Mouse (Mus musculus): ENCODE measurements at regions not wholly inside any gene's neighbourhood (a gene's known extent, or its start where the extent isn't known, plus 50 kb on each side); places are given as distances from the start of the nearest gene placed in this dataset.

- DNase-seq (ENCODE audit: low read depth, low spot score), result no peak
Observed at GRCm38 (mm10) chr6:41126855-41127254, 91.5 kb upstream of the 2210010C04Rik start.

DNA sequence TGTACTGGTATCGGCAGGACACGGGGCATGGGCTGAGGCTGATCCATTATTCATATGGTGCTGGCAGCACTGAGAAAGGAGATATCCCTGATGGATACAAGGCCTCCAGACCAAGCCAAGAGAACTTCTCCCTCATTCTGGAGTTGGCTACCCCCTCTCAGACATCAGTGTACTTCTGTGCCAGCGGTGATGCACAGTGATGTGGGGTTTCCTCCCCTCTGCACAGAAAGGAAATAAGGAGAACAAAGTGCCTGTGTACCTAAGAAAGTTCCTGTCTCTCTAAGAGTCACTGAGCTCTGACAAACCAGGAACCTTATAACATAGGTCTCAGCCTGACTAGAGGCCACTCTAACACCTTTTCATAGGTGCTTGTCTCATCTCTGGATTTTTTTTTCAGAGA, 86.3 kb upstream of the 2210010C04Rik start:
- peak; percentile 52 for DNase-seq (ENCODE audit: low read depth, low spot score)

DNA sequence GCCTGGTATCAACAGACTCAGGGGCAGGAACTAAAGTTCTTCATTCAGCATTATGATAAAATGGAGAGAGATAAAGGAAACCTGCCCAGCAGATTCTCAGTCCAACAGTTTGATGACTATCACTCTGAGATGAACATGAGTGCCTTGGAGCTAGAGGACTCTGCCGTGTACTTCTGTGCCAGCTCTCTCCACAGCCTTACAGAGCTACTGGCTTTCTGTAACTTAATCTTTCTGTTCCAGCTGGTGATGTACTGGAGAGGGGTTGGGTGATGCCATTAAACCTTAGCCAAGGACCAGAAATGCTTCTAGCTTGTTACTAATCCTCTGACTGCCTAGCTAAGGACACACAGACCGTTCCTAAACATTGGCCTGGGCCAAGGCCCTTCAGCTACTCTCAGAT, 83.9 kb upstream of the 2210010C04Rik start:
- peak; percentile 24 for DNase-seq (ENCODE audit: low read depth, low spot score)

DNA sequence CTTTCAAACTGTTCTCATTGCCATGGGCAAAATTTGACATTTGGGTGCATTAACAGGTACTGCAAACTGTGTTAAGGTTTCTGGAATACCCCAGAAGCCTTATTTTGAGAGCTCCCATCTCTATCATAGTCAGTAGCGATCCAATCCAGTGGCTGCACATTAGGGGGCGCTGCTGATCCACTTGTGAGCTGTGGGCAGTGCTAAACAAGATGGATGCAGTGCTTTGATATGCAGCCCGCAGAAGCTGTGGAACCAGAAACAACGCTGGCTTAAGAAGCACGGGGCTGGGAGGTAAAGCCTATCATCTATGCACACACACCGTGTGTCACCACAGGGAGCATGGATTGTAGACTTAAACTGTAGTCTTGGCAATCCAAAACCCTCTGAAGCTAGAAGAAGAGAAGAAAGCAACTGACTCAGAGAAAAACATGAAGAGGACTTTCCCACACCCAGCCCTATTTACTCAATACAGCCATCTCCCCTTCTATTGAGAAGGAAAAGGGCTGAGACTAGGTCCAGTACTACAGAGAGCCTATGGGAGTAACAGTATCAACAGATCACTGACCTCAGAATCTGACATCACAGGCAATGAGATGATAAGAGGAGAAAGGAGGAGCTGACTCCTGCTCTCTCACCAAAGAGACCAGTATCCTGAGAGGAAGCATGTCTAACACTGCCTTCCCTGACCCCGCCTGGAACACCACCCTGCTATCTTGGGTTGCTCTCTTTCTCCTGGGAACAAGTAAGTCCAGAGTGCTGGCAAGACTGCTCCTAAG, 83.1 kb upstream of the 2210010C04Rik start:
- peak; percentile 85 for DNase-seq (ENCODE audit: low read depth, low spot score)

DNA sequence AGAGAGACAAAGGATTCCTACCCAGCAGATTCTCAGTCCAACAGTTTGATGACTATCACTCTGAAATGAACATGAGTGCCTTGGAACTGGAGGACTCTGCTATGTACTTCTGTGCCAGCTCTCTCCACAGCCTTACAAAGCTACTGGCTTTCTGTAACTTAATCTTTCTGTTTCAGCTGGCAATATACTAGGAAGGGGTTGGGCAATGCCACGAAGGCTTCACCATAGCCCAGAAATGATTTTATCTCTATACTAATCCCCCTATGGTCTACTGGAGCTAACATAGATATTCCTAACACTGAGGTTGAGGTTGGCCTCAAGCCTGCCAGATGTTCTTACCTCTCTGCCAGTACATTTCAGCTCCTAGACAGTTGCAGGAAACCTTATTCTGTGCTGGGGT, 78.6 kb upstream of the 2210010C04Rik start:
- no peak for DNase-seq (ENCODE audit: low read depth, low spot score)

DNA sequence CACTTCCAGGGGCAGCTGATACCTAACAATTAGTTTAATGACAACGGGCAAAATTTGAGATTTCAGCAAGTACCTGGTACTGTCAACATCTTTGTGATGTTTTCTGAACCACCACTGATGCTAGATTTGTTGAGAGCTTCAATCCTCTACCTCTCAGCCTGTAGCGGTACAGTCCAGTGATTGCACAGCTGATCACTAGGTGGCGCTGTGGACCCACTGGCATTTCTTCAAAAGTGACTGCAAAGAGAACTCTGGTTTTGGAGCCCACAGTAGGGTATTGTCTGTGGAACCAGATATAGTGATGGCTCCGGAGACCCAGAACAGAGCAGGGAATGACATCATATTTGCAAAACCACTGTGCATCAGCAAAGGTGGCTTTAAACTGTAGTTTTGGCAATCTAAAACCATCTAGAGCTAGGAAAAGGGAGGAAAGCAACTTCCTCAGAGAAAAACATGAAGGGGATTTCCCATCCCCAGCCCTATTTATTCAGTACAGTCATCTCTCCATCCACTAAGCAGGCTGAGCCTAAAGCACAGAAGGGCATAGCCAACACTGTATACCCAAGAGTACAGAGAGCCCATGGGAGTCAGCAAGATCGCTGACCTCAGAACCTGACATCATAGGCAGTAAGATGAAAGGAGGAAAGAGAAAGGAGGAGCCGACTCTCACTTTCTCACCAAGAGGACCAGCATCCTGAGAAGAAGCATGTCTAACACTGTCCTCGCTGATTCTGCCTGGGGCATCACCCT, 77.7 kb upstream of the 2210010C04Rik start:
- peak; percentile 86 for DNase-seq (ENCODE audit: low read depth, low spot score)

DNA sequence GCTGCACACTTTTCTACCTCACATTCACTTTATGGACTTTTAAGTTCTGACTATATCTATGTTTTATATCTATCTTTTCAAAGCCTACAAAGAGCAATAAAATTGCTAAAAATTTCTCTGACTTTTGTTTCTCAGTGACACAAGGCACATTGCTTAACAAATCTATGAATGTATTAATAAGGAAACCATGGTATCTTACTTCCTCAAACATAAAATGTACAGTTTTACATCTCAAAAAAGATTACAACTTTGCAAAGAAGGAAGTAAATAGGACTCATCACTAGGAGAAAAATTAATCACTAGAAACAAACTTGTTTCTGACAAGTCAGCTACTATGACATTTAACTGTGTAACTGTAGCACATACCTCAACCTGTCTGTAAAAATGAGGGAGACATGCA, 76.5 kb upstream of the 2210010C04Rik start:
- DNase-seq (ENCODE audit: low read depth, low spot score), result no peak

GRCm38 (mm10) chr6:41108897-41109296, 73.6 kb upstream of the 2210010C04Rik start:
- peak; percentile 66 for DNase-seq (ENCODE audit: low read depth, low spot score)

- peak; percentile 61 for DNase-seq (ENCODE audit: low read depth, low spot score)
Observed at GRCm38 (mm10) chr6:41103689-41104400, 68.5 kb upstream of the 2210010C04Rik start.

- no peak for DNase-seq (ENCODE audit: low read depth, low spot score)
Observed at GRCm38 (mm10) chr6:41101997-41102396, 66.7 kb upstream of the 2210010C04Rik start.

DNA sequence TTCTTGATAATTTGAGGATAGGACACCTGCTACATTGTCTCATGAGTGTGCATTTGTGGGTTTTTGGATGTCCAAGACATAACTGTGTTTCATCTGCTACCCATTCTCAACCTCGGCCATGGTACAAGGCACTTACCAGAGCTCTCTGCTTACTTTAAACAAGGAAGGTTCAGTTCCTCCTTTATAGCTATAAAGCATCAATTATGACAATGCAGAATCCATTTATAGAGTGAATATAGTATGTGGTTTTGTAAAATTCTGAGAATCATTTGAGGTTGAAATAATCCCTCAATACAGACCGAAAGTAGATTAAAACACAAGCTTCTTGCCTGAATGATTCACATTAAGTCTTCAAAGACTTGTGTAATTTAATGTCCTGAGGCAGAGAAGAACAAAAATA, 64.9 kb upstream of the 2210010C04Rik start:
- no peak for DNase-seq (ENCODE audit: low read depth, low spot score)

GRCm38 (mm10) chr6:41091177-41091829, 56.0 kb upstream of the 2210010C04Rik start:
- peak; percentile 21 for DNase-seq (ENCODE audit: low read depth, low spot score)

All from CD4-positive helper T cell, adult 2 months (primary cell).